Mouse (Mus musculus) cerebellum, adult 18-20 months (tissue): ENCODE measurements at regions not wholly inside any gene's neighbourhood (a gene's known extent, or its start where the extent isn't known, plus 50 kb on each side); places are given as distances from the start of the nearest gene placed in this dataset.

Experiments used
- DNase-seq, 2 experiments: peaks; one replicate each; pipeline ENCODE4 v3.0.0; 2021

DNA sequence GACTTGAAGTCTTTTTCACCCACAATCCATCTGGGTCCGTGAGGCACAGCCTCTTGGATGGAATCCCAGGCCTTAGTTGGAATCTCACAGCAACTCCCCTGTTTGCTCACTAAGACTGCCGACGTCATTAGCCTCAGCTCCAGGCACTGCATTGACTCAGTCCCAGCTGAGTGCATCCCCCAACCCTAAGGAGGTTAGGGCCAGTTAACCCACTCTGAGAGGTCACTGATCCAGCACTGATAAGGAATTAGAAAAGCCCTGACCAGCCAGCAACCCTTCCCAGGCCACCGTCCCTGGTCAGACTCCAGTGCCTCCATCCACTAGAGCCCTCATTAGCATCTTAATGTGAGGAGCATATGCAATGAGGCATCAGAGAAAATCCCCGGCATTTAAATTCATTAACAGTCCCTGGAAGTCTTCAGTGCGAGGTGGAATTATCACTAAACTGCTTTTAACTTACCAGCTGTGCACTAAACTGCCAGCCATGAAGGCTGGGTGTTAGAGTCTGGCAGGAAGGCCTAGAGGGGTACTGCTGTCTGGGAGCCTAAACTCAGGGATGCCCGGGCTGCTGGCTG, 184.2 kb downstream of the Cct6b start:
- no peak for DNase-seq

DNA sequence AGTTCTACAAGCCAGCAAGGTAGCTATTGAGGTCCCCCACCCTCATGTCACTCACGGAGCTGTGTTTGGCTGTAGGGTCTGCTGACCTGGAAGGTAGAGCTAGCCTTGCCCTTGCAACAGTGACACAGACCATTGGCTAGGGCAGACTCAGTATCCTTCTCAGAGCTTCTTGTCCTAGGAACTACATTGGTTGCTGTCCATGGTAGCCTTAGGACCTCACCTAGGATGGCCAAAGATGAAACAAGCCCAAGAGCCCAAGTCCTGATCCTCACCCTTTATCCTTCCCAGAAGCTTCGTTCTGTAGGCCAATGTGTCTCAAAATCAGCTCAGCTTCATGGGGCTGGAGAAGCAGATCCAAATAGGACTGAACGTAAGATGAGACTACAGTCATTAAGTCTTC, 187.3 kb downstream of the Tmem132e start:
- no peak for DNase-seq

DNA sequence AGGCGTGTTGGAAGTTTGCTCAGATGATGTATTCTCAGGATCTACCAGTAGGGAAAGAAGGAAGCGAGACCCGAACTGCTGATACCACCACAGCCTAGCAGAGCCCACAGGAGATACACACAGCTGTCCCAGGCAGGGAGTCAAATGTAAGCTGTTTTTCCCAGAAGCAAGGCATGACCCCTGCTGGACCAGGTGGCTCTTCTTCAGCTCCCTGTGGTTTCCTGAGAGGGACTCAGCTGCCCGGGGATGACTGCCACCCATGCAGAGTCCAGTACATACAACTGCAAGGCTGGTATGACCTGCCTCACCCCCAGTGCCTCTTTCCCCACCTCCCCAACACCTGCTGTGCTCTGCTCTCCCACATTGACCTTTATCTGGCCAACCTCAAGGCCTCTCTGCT, 184.4 kb downstream of the Tmem132e start:
- DNase-seq: no peak

DNA sequence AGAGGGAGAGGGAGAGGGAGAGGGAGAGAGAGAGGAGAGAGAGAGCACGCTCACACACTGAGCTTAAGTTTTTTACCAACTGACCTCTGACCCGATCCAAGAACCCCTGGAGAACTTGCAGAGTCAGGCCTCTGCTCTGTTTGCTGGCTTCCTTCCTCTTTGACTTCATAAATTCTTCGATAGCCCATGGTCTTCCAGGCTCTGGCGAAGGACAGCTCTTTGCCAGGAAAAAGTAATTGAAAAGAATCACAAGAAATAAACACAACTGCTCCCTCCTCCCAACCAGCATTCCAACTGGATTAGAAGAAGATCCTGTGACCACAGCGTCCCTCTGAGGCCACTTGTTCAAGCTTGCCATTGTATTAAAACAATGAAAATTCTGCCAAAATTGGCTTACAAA, 182.8 kb downstream of the Tmem132e start:
- no peak for DNase-seq

DNA sequence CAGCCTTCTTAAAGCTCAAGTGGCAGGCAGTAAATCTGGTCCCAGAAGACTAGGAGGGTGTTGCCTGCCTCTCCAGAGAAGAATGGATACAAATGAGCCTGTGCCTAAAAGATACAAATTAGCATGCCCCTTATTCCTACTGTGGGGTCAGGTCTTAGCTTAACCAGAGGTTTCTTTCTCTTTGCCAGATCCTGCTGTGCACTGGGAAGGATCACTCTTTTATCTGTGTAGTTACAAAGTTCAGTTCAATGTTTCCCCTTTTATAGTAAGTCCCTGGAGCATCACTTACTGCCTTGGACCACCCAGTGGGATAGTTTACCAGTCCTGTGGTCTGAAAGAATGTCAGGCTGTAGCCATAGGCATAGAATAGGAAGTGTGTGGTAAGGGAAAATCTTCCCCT, 181.1 kb downstream of the Tmem132e start:
- DNase-seq: no peak

DNA sequence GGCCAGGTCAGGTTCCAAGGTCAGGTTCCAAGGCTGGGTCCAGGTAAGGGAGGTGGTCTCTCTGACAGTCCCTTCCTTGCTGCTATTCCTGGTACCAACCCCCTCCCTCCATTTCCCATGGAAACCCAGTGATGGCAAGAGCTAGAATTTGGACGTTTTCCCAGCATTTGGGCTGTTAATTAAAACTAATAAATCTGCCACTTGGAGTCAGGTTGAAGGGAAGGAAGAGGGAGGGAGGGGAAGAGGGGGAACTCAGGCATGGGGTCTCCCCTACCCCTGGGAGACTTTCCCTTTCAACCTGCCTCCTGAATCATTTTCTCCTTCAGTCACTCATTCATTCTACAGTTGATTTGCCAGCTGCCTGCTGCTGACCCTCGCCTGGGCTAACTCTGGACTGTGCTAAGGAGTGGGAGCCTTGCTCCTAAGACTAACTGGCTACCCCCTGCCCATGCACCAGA, 179.5 kb downstream of the Tmem132e start:
- DNase-seq: no peak

DNA sequence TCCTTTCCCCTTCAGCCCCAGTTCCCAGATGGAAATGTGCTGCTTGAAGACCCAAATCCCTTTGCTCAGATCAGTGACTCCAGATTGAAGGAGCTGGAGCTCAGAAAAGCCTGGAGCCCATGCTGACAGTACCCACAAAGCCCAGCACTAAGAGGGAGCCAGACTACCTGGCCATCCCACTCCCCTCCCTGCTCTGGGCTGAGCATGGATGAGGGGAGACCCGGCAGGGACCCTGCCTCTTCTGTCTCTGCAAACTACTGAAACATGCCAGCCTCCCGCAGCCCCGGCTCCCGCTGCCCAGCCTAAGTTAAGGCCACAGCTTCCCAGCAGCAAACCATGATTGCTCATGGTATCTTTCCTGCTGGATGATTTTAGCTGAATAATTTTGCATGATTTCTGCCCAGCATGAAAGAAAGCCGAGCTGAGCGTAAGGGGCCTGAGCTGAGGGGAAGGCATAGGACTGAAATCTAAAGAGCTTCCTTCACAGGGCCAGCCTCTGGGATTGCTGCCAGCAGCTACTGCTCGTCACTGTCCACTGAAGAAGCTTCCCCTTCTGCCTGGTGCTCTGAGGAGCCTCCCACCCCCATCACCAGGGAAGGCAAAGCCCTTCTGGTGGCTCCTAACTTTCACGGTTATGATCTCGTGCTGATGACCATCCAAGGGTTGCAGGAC, 178.4 kb downstream of the Tmem132e start:
- no peak for DNase-seq

DNA sequence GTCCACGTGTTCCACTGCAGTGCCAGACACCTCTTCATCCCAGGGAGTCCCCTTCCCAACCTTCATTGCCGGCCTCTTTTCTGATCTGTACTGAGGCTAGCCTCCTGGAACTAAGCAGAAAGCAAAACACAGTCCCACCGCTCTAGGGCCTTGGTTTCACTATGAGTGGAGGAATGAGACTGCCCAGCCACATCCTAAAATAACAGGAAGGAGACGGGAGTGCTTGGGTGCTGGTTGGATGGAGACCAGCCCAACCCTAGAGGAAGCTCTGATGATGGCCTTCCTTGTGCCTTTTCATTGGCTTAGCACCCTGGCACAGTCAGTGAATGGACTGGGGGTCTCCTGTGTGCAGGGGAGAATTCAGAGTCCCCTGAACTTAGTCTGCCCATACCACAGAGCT, 177.4 kb downstream of the Tmem132e start:
- DNase-seq: no peak

DNA sequence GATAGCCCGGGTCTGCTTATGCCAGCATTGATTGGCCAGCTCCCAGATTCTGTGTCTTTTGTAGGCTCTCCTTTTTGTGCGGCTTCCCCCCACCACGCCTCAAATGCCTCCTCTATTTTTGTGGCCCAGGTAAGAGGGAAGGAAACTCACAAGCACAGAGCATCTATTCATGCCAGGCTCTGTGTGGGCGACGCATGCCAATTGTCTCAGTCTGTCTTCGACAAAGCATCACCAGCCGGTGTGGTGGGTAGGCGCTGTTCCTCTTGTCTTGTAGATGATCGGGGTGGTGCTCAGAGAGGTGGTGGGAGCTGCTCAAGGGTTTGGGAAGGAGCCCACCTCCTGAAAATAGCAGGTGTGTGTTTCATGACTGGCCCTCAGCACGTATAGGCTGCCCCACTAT, 175.5 kb downstream of the Tmem132e start:
- DNase-seq: no peak

DNA sequence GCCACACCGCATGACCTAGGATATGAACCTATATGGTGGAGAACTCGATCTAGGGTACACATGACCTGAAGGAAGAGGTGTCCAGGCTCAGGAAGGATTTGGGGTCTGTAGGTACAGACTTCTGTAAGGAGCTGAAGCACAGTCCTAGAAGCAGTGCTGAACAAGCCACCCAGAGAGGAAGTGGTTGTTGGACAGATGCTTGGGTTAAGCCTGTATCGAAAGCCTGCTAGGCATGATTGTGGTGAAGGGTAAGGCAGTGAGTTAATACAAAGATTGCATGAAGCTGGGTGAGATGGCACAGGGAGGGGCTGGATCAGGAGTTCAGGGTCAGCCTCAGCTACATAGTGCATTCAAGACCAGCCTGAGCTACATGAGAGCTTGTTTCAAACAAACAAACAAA, 153.3 kb downstream of the Tmem132e start:
- no peak for DNase-seq

DNA sequence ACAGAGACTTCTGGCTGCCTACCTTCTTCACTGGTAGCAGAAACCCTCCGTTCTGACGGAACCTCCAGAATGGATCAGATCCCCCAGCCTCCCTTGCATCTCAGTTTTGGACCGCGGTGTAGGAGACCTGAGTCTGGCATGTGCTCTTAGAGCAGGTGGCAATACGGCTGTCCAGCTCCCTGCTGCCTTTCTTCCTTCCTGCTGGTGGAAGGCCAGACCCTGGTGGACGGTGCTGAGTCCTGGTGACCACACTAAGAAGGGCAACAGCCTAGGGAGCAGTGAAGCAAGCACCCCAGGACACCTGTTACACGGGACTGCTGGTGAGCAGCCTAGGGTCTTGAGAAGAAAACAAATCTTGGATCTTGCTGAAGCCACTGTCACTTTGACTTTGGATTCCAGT, 152.7 kb downstream of the Tmem132e start:
- peak; percentile 65 to 71 for DNase-seq

DNA sequence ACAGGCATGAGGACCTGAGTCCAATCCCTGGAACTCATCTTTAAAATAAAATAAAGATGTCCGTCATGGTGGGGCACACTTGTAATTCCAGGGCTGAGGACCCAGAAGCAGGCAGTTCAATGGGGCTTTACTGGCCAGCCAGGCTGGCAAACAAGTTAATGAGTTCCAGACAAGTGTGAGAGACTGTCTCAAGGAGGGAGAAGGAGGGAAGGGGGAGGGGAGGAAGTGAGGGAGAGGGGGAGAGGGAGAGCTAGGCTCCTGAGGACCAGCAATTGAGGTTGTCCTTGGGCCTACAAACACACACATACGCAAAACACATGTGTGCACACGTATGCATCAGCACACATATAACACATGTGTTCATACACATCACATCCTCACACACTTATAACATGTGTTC, 149.2 kb downstream of the Tmem132e start:
- no peak for DNase-seq

DNA sequence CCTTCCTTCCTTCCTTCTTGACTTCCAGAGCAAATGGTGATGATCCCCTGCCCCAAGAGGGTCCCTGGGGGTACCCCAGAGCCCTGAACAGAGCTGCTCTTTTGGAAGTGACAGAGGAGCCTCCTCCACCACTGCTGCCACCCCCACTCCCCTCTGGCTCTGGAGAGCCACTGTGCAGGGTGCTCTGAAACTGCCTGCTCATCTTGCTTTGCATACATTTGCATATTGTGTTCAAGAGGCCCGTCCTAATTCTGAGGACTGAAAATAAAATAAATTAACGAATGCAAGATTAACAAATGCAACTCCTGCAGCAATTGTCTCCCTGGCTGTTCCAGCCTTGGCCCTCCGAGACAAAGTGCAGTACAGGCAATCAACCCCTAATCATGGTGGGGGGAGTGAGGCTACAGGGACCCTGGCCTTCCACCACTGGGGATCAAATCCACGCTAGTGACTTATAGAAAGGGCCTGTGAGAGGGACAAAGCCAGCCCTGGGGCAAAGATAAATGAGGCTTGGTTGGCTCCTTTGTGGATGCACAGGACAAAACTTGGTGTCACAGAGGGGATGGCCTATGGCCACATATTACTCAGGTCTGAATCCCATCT, 134.6 kb downstream of the Tmem132e start:
- no peak for DNase-seq

DNA sequence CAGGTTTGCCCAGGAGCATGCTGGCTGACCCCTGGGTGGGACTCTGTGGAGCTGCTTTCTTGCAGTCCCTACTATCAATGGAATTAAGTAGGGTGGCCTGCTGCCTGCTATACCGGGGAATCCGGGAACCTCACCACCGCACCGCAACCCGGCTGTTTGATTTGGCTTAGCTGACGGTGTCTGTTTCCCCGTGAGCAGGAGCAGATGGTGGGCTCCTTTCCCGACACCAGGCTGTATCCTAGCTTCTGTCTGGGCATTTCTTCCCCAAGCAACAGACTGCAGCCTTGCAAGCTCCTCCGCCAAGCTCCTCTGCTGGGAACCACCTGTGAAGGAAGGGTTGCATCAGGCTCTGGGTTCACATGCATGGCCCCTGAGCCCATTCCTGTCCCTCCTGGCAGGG, 132.7 kb downstream of the Tmem132e start:
- DNase-seq: peak; percentile 68 to 74

DNA sequence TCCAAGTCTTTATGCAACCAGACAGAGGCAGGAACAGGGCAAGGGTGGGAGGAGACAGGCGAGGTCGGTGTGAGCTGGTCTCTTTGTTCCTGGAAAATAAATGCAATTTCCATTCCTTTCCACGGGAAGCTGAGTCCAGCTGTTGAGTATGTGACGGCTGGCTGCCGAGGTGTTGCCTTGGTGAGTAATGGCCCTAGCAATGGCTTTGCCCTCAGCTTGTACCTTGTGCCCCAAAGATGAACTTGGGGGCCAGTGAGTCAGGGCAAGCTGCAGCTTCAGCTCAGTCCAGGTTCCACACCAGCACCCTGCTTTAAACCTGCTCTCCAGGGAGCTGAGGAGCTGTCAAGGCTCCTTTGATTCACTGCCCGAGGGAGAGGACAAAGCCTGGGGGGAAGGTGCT, 130.0 kb downstream of the Tmem132e start:
- DNase-seq: no peak

DNA sequence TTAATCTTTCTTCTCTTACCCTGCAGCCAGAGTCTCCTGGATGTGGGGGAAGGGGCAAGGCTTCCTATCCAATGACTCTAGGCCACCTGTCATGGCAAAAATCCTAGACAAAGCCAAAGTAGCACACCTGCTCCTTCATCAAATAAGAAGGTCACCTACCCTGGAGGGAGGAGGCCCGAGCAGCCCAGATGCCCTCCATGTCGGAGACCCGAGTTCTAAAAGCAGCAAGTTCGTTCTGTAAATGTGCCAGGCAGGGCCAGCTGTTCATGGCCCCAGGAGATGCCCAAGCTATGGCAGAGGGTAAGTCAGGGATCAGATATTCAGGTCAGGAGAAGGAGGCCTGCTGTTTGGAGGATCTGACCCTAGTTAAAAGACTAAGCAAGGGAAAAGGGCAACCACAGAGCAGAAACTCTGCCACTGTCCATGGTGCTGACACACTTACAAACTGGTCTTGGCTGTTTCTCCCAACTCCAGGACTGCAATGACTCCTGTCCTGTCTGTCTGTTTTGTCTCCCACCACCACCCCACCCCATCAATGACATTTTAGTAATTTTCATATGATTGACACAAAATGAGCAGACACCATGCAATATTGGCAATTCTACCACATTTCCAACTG, 125.9 kb downstream of the Tmem132e start:
- peak; percentile 22 to 36 for DNase-seq

DNA sequence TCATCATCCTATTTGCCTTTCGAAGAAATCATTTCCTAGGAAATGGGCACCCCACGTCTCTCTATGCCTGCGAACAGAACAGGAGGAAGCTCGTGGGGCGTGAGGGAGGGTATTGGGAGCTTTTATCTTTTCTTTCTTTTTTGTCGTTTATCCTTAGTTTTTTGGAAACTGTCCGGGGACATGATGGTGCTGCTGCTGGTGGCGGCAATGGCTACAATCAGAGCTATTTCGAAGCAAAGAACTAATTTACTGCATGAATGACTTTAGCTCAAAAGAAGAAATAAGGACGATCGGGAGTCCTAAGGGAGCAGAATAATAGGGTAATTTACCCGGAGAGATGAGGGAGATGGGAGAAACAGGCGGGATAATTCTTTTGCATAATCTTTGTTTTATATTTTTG, 119.9 kb downstream of the Tmem132e start:
- DNase-seq: no peak
